Mouse (Mus musculus) embryonic fibroblast, embryonic 13.5 days (primary cell): ENCODE measurements around the gene 1700113H08Rik.

ENCODE experiments used
- CTCF ChIP-seq: IDR thresholded peaks from 2 replicates; pipeline ENCODE4 v1.5.1; 2011; ENCODE audit warnings: mild to moderate bottlenecking, control low read depth, low read length, moderate library complexity, borderline replicate concordance; ENCODE audit not compliant: insufficient read depth
- POLR2A ChIP-seq: IDR thresholded peaks from 2 replicates; pipeline ENCODE4 v1.6.1; 2011; ENCODE audit warnings: low read depth, mild to moderate bottlenecking, control low read depth, low read length, moderate library complexity

GRCm38 (mm10) chr10:87039800-87040199, 18.0 kb upstream of the 1700113H08Rik start:
- TF ChIP-seq CTCF (no peak), POLR2A (no peak)
